Mouse (Mus musculus): ENCODE measurements around the gene Celsr3. TPM values are rescaled to one million over a fixed set of nuclear protein-coding genes. Genes with fewer than 3 reads are reported as not detected.

The Celsr3 gene
- total and polyA plus RNA-seq, 3 experiments, result 0.03 to 0.12 TPM; not detected in 1

GRCm38 (mm10) chr9:108799564-108799963, 26.6 kb upstream of the Celsr3 start:
- H3K27me3 ChIP-seq (ENCODE audit: control insufficient read depth in 1 of 2, insufficient read depth in 2 of 2, low read length in 2 of 2), result no peaks in the 10 kb centered on the region
- H3K9me3 ChIP-seq (replicated peaks; ENCODE audit: insufficient read depth, low read length), result no peaks in the 10 kb centered on the region
- no peak overlapping the region for H3K4me3 ChIP-seq (ENCODE audit: control insufficient read depth in 1 of 2, insufficient read depth in 1 of 2, low read depth in 2 of 2, low read length in 2 of 2)
- no peak overlapping the region for H3K9ac ChIP-seq (ENCODE audit: control insufficient read depth, low read depth, low read length, poor library complexity, severe bottlenecking)
- DNase-seq (ENCODE audit: low read depth, low spot score), result no peak
- H3K36me3 ChIP-seq (ENCODE audit: control insufficient read depth in 1 of 2, insufficient read depth in 2 of 2, low read length in 2 of 2), result peaks cover 8 to 16% of the 10 kb centered on the region in 2 experiments; a peak in 3 of 4 replicates
- H3K79me2 ChIP-seq (ENCODE audit: control insufficient read depth, insufficient read depth, low read length, poor library complexity), result peaks cover 10% of the 10 kb centered on the region
- H3K4me1 ChIP-seq (ENCODE audit: control insufficient read depth in 1 of 2, insufficient read depth in 2 of 2, low read length in 2 of 2), result peaks cover 0 to 3% of the 10 kb centered on the region in 2 experiments; a peak in 3 of 4 replicates
- TF ChIP-seq RAD21 (IDR thresholded peaks at IDR 0.05; ENCODE audit: low read depth, low read length), result peak; percentile 10
- TF ChIP-seq CHD2 (IDR thresholded peaks at IDR 0.05; ENCODE audit: low read length), result no peak
- no peak for TF ChIP-seq KAT2A (conservative IDR thresholded peaks at IDR 0.05; ENCODE audit: low read depth, low read length)
- TF ChIP-seq MAZ (IDR thresholded peaks at IDR 0.05; ENCODE audit: low read depth, low read length), result no peak
- TF ChIP-seq GABPA (IDR thresholded peaks at IDR 0.05; ENCODE audit: low read depth, low read length), result no peak
- no peak for TF ChIP-seq E2F4 (IDR thresholded peaks at IDR 0.05; ENCODE audit: borderline replicate concordance, low read depth, low read length)
- TF ChIP-seq UBTF (IDR thresholded peaks at IDR 0.05; ENCODE audit: borderline replicate concordance, insufficient read depth, low read depth, low read length), result no peak
- peak; percentile 84 for TF ChIP-seq ZNF384 (IDR thresholded peaks at IDR 0.05; ENCODE audit: low read depth, low read length)
- peak in 1 of 3 experiments; percentile 18; a peak in 1 of 6 replicates for TF ChIP-seq CTCF (IDR thresholded peaks at IDR 0.05 in 2 of 3, conservative IDR thresholded peaks at IDR 0.05 in 1 of 3; ENCODE audit: control insufficient read depth in 1 of 3, insufficient read depth in 1 of 3, low read depth in 2 of 3, low read length in 3 of 3, poor library complexity in 1 of 3, severe bottlenecking in 1 of 3)
- no peak for TF ChIP-seq MYC (IDR thresholded peaks at IDR 0.05; ENCODE audit: low read depth, low read length)
- TF ChIP-seq ZKSCAN1 (IDR thresholded peaks at IDR 0.05; ENCODE audit: low read depth, low read length), result no peak
- H3K27ac ChIP-seq (ENCODE audit: control insufficient read depth, low read depth, low read length), result no peak overlapping the region

GRCm38 (mm10) chr9:108805768-108806167, 20.4 kb upstream of the Celsr3 start:
- TF ChIP-seq SMC3 (IDR thresholded peaks at IDR 0.05; ENCODE audit: low read depth, low read length) (no peak), ZC3H11A (IDR thresholded peaks at IDR 0.05; ENCODE audit: low read depth, low read length) (no peak), USF1 (IDR thresholded peaks at IDR 0.05; ENCODE audit: low read depth, low read length) (no peak), SIN3A (IDR thresholded peaks at IDR 0.05; ENCODE audit: low read length) (no peak), TCF12 (IDR thresholded peaks at IDR 0.05; ENCODE audit: low read depth, low read length) (0 out of 2 replicates have a peak, but pooled peaks have one; percentile 30), POLR2AphosphoS5 (IDR thresholded peaks at IDR 0.05; ENCODE audit: borderline replicate concordance, low read depth, low read length) (no peak), E2F4 (IDR thresholded peaks at IDR 0.05; ENCODE audit: borderline replicate concordance, low read depth, low read length) (no peak), RCOR1 (IDR thresholded peaks at IDR 0.05; ENCODE audit: low read depth, low read length) (no peak), GATA1 (IDR thresholded peaks at IDR 0.05; ENCODE audit: low read depth, low read length) (peak; percentile 20; the same call in 1 of the 2 replicates), POLR2A (IDR thresholded peaks at IDR 0.05; ENCODE audit: control insufficient read depth in 1 of 2, insufficient read depth in 1 of 2, low read depth in 1 of 2, low read length in 2 of 2, poor library complexity in 1 of 2) (no peak), MXI1 (IDR thresholded peaks at IDR 0.05; ENCODE audit: low read depth, low read length) (no peak), NRF1 (IDR thresholded peaks at IDR 0.05; ENCODE audit: insufficient read depth, low read depth, low read length, poor library complexity, severe bottlenecking) (no peak), ZMIZ1 (IDR thresholded peaks at IDR 0.05; ENCODE audit: low read depth, low read length) (no peak), KAT2A (conservative IDR thresholded peaks at IDR 0.05; ENCODE audit: low read depth, low read length) (no peak), MAFK (IDR thresholded peaks at IDR 0.05; ENCODE audit: borderline replicate concordance, low read depth, low read length) (no peak)
- no peak for DNase-seq (ENCODE audit: low read depth, low spot score)
- Histone ChIP-seq H3K27me3 (ENCODE audit: control insufficient read depth in 1 of 2, insufficient read depth in 2 of 2, low read length in 2 of 2) (no peaks in the 10 kb centered on the region), H3K36me3 (ENCODE audit: control insufficient read depth in 1 of 2, insufficient read depth in 2 of 2, low read length in 2 of 2) (peaks cover 13 to 26% of the 10 kb centered on the region in 2 experiments), H3K27ac (ENCODE audit: control insufficient read depth, low read depth, low read length) (no peak overlapping the region), H3K9me3 (replicated peaks; ENCODE audit: insufficient read depth, low read length) (no peaks in the 10 kb centered on the region), H3K4me1 (ENCODE audit: control insufficient read depth in 1 of 2, insufficient read depth in 2 of 2, low read length in 2 of 2) (peaks cover 19 to 27% of the 10 kb centered on the region in 2 experiments), H3K79me2 (ENCODE audit: control insufficient read depth, insufficient read depth, low read length, poor library complexity) (peaks cover 2% of the 10 kb centered on the region; the same call in 1 of the 2 replicates), H3K9ac (ENCODE audit: control insufficient read depth, low read depth, low read length, poor library complexity, severe bottlenecking) (no peak overlapping the region), H3K4me3 (ENCODE audit: control insufficient read depth in 1 of 2, insufficient read depth in 1 of 2, low read depth in 2 of 2, low read length in 2 of 2) (no peak overlapping the region)
